Mouse (Mus musculus): ENCODE results near the gene Slc1a4. TPM values are rescaled to one million over a fixed set of nuclear protein-coding genes. Genes with fewer than 3 reads are reported as not detected.
A peak's percentile ranks its signal among the peaks of the same experiment; 100 is the strongest.

The Slc1a4 gene
- 0.73 and 1.9 TPM in 2 replicates for total RNA-seq (2017)

DNA sequence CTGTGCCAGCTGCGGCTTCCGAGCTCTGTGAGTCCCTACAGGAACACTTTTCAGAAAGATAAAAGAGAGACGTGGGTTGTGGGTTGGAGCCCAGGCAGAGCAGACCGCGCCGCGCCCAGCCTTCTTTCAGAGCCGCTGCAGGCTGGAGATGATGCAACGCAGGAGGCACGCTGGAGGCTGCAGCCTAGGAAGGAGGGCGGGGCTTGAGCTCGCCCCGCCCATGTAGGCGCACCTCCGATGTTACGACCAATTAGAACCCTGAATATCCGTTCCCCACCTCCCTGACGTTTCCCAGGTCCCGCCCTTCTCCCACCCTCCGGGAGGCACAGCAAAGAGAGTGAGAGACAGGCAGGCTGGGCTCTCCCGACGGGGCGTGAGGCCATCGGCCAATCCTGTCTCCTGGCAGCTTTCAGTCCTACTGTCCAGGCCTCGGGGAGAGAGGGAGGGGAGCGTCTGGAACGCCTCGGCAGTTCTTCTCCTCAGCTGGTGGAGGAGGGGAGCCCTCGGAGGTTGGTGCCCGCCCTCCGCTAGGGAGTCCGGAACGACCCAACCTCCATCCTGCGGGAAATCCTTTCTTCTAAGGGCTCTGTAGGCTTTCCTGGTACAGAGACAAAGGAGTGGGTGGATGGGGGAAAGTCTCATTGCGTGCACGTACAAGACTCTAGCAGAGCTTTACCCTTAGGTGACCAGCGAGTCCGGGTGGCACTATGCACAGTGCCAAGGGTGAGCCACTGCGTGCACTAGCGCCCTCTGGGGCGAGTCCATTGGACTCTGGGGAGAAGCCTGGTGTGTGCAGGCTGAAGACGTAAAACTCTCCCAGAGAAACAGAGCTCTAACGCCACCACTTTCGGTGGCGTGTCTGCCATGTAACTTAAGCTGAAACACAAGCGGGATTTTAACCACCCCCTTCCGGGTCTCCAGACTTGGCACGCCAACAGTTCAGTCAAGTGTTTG lies at the start of gene Slc1a4:
Gene Slc1a4 (minus strand): TSS at position 153 of the 954 bp plus-strand sequence.
- peak; percentile 88 for ATAC-seq (replicated peaks; ENCODE audit: low read depth, poor library complexity, severe bottlenecking)

DNA sequence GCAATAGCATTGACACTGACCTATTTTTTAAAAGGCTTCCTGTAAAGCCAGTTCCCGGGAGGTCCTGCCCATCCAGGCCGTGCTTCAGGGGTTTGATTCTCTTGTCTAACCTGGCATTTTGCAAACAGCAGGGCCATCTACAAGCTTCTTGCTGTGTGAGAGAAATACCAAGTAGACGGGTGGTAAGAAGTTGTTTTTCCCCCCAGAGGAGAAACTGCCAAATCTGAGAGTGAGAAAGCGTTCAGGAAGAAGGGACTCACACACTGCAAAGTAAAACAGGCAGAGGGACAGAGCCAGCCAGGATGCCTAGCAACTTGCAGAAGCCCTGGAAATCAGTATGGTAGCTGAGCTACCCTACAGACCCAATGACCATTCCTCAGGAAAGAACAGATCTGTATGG lies 47.6 kb upstream of the Slc1a4 start:
- no peak for ATAC-seq (replicated peaks; ENCODE audit: low read depth, poor library complexity, severe bottlenecking)

DNA sequence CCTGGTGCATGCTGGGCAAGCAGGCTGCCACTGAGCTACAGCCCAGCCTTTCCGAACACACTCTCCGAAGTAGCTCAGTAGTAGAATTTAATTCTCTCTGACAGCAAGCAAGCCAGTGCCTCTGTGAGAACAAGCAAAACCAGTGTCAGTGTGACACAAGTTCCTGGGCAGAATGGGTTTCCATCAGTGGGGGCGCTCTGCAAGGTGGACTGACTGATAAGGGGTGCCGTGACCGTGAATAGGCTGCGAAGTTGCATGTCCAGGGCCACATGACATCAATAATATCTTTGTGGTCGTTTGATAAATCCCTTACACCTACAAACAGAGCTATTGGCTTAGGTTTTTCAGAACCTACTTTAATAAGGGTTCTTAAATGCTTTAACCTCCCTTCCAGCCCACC lies 44.1 kb upstream of the Slc1a4 start:
- no peak for ATAC-seq (replicated peaks; ENCODE audit: low read depth, poor library complexity, severe bottlenecking)

- ATAC-seq (replicated peaks; ENCODE audit: low read depth, poor library complexity, severe bottlenecking): no peak
These were observed 40.2 kb upstream of the Slc1a4 start for GRCm38 (mm10) chr11:20372616-20373211.

DNA sequence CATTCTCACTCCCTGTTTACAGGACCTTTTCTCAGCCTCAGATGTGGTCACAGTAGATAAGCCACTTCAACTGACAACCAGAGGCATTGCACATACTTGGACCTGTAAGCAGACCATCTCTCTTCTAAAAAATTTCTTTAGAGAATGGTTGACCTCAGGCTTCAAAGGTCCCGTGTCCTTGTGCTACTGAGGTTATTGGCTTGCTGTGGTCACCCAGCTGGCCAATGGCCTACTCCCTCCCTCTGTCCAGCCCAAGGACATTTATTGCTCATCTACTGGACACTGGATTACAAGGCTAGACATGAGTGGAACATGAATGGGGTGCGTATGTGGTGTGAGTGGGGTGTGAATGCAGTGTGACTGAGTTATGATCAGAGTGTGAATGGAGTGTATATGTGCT lies 38.0 kb upstream of the Slc1a4 start:
- ATAC-seq (replicated peaks; ENCODE audit: low read depth, poor library complexity, severe bottlenecking): no peak

- no peak for ATAC-seq (replicated peaks; ENCODE audit: low read depth, poor library complexity, severe bottlenecking)
These were observed 33.9 kb upstream of the Slc1a4 start for GRCm38 (mm10) chr11:20366456-20366855.

DNA sequence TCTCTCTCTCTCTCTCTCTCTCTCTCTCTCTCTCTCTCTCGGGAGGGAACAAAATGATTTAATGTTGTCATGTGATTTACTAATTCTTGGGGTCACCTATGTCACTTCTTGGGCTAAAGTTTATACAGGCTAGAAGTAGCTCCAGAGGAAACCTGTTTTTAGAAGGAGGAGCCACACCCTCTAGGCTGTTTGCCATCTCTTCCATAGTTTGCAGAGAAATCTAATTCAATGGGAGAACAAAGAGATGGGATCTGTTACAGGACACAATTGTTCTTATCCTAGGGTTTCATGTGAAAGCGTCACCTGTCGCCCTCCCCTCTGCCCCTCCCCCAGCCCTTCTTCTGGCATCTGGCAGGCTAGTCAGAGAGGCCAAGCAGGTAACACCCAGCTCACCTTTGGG lies 28.8 kb upstream of the Slc1a4 start:
- no peak for ATAC-seq (replicated peaks; ENCODE audit: low read depth, poor library complexity, severe bottlenecking)

- no peak for ATAC-seq (replicated peaks; ENCODE audit: low read depth, poor library complexity, severe bottlenecking)
These were observed 25.4 kb upstream of the Slc1a4 start for GRCm38 (mm10) chr11:20357684-20358447.

- no peak for ATAC-seq (replicated peaks; ENCODE audit: low read depth, poor library complexity, severe bottlenecking)
These were observed 16.0 kb upstream of the Slc1a4 start for GRCm38 (mm10) chr11:20348466-20348865.

DNA sequence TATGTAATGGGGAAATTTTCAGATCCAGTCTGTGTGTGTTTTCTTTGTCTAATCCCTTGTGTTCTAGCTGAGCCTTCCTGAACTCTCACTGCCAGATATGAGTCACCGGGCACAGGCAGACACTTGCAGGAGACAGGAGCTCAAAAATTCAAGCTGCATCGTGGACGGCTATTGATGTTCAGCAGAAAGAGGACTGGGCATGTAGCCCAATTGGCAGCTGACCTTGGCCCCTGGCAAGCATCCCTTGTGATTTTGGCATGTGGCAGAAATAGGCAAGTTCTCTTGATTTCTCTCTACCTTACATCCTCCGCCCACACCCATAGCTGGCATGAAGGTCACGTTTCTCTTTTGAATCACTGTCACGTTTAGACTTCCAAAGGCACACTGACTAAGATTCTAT lies 15.0 kb upstream of the Slc1a4 start:
- no peak for ATAC-seq (replicated peaks; ENCODE audit: low read depth, poor library complexity, severe bottlenecking)

GRCm38 (mm10) chr11:20346369-20346768 lies 13.9 kb upstream of the Slc1a4 start:
- ATAC-seq (replicated peaks; ENCODE audit: low read depth, poor library complexity, severe bottlenecking): no peak

DNA sequence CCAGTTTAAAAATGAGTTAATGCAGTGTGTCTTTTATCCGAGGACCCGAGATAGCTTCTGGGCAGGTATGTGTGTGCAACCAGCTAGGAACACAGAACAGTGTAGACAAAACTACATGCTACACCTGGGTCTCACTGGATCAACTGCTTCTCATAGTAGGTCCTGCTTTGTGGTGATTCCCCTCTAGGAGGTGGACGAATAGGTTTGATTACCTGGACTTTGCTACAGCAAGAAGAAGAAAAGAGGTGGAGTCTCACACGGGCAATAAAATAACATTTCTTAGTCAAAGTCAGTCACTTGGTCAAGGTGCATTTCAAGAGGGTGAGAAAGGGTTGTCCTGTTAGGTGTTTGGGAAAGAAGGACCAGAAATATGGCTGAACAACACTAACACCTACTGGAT lies 11.4 kb upstream of the Slc1a4 start:
- no peak for ATAC-seq (replicated peaks; ENCODE audit: low read depth, poor library complexity, severe bottlenecking)

GRCm38 (mm10) chr11:20341598-20341997 lies 9.1 kb upstream of the Slc1a4 start:
- no peak for ATAC-seq (replicated peaks; ENCODE audit: low read depth, poor library complexity, severe bottlenecking)

DNA sequence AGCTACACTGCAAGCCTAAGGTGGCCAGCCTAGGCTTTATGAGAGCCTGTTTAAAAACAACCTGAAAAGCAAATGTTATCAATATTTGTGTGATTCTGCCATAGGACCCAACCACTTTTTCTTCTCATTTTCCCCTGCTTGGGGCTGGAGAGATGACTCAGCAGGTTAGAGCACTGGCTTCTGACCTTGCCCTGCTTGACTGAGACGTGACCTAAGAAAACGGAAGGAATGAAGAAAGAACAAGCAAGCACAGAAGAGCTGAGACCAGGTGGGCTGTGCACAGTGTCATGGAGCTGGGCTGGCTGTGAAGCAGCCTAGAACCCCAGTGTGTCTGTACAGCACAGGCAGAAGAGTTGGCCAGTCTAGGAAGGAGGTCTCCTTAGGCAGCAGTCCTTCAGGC lies 6.2 kb upstream of the Slc1a4 start:
- ATAC-seq (replicated peaks; ENCODE audit: low read depth, poor library complexity, severe bottlenecking): 0 out of 2 replicates have a peak, but pooled peaks have one; percentile 36

GRCm38 (mm10) chr11:20334301-20334700 lies 1.8 kb upstream of the Slc1a4 start:
- ATAC-seq (replicated peaks; ENCODE audit: low read depth, poor library complexity, severe bottlenecking): no peak

DNA sequence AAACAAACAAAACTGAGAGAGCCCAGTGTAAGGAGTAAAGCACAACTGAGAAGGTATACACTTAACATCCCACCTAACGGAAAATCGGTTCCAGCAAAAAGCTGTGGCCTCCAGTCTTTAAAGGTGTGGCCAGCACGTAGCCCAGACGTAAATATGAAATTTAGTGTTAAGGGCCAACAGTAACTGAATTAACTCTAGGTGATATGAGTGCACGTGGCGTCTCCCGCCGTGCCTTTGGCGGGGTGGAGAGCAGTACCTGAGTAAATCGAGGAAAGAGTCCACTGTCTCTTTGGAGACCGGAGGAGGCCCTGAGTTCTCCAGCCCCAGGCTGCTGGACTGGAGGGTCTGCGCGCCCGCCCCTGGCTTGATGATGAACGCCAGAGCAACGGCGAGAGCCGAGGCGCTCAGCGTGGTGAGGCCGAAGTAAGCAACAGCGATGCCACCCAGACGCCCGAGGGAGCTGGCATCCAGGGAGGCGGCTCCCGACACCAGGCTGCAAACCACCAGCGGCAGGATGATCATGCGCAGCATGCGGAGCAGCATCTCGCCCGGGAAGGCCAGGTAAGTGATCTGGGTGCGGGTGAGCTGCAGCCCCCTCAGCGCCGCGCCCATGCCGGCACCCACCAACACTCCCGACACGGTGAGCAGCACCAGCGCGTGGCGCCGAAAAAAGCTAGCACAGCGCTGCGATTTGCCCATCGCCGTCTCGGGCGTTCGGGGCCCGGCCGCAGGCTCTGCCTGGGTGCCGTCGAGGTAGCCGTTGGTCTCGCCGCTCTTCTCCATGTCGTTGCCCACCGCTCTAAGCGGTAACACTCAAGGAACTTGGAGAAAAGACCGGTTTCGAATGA lies 599 bp downstream of the Slc1a4 start:
- ATAC-seq (replicated peaks; ENCODE audit: low read depth, poor library complexity, severe bottlenecking): no peak

- no peak for ATAC-seq (replicated peaks; ENCODE audit: low read depth, poor library complexity, severe bottlenecking)
These were observed 1.4 kb downstream of the Slc1a4 start for GRCm38 (mm10) chr11:20331027-20331689.

GRCm38 (mm10) chr11:20329711-20330110 lies 2.8 kb downstream of the Slc1a4 start:
- no peak for ATAC-seq (replicated peaks; ENCODE audit: low read depth, poor library complexity, severe bottlenecking)

GRCm38 (mm10) chr11:20328771-20329170 lies 3.7 kb downstream of the Slc1a4 start:
- no peak for ATAC-seq (replicated peaks; ENCODE audit: low read depth, poor library complexity, severe bottlenecking)
